Mouse (Mus musculus): ENCODE measurements around the gene Rad51d. TPM values are rescaled to one million over a fixed set of nuclear protein-coding genes. Genes with fewer than 3 reads are reported as not detected.
"Not testable (repeated sequence)": the region's sequence is repeated elsewhere in the genome, so short reads cannot be mapped to it uniquely, and the experiment has no call there.

Rad51d gene
- total RNA-seq, 2 experiments from 2014 or later: 12.5 to 13.2 TPM

- no peak for DNase-seq (ENCODE audit: low spot score in 2 of 2)
These were observed 29.7 kb downstream of the Rad51d start for GRCm38 (mm10) chr11:82860759-82861158.

GRCm38 (mm10) chr11:82857307-82857848 lies 33.0 kb downstream of the Rad51d start:
- no peak for DNase-seq (ENCODE audit: low spot score in 2 of 2)

GRCm38 (mm10) chr11:82856032-82856431 lies 34.4 kb downstream of the Rad51d start:
- DNase-seq (ENCODE audit: low spot score in 2 of 2): peak in 1 of 2 experiments; percentile 28

GRCm38 (mm10) chr11:82855327-82855973 lies 35.0 kb downstream of the Rad51d start:
- DNase-seq (ENCODE audit: low spot score in 2 of 2): no peak

- no peak for DNase-seq (ENCODE audit: low spot score in 2 of 2)
These were observed 36.3 kb downstream of the Rad51d start for GRCm38 (mm10) chr11:82854111-82854510.

- no peak for DNase-seq (ENCODE audit: low spot score in 2 of 2)
These were observed 37.5 kb downstream of the Rad51d start for GRCm38 (mm10) chr11:82852958-82853357.

GRCm38 (mm10) chr11:82852540-82852939 lies 37.9 kb downstream of the Rad51d start:
- no peak for DNase-seq (ENCODE audit: low spot score in 2 of 2)

- DNase-seq (ENCODE audit: low spot score in 2 of 2): no peak
These were observed 38.3 kb downstream of the Rad51d start for GRCm38 (mm10) chr11:82852115-82852514.

- DNase-seq (ENCODE audit: low spot score in 2 of 2): no peak
These were observed 40.2 kb downstream of the Rad51d start for GRCm38 (mm10) chr11:82850259-82850658.

GRCm38 (mm10) chr11:82847571-82848000 lies 42.8 kb downstream of the Rad51d start:
- DNase-seq (ENCODE audit: low spot score in 2 of 2): no peak

GRCm38 (mm10) chr11:82846938-82847337 lies 43.5 kb downstream of the Rad51d start:
- no peak for DNase-seq (ENCODE audit: low spot score in 2 of 2)

- no peak for DNase-seq (ENCODE audit: low spot score in 2 of 2)
These were observed 44.4 kb downstream of the Rad51d start for GRCm38 (mm10) chr11:82846079-82846436.

GRCm38 (mm10) chr11:82845415-82846078 lies 44.9 kb downstream of the Rad51d start:
- DNase-seq (ENCODE audit: low spot score in 2 of 2): peak in 1 of 2 experiments; percentile 20

- no peak for DNase-seq (ENCODE audit: low spot score in 2 of 2)
These were observed 45.5 kb downstream of the Rad51d start for GRCm38 (mm10) chr11:82844771-82845414.

GRCm38 (mm10) chr11:82838511-82838910 lies 51.9 kb downstream of the Rad51d start:
- DNase-seq (ENCODE audit: low spot score in 2 of 2): no peak

- no peak for DNase-seq (ENCODE audit: low spot score in 2 of 2)
These were observed 52.6 kb downstream of the Rad51d start for GRCm38 (mm10) chr11:82837848-82838247.

GRCm38 (mm10) chr11:82837192-82837591 lies 53.2 kb downstream of the Rad51d start:
- DNase-seq (ENCODE audit: low spot score in 2 of 2): no peak

- no peak for DNase-seq (ENCODE audit: low spot score in 2 of 2)
These were observed 54.6 kb downstream of the Rad51d start for GRCm38 (mm10) chr11:82835616-82836432.

GRCm38 (mm10) chr11:82834359-82834758 lies 56.1 kb downstream of the Rad51d start:
- DNase-seq (ENCODE audit: low spot score in 2 of 2): not testable (repeated sequence)

- DNase-seq (ENCODE audit: low spot score in 2 of 2): no peak
These were observed 56.5 kb downstream of the Rad51d start for GRCm38 (mm10) chr11:82833929-82834328.

- DNase-seq (ENCODE audit: low spot score in 2 of 2): not testable (repeated sequence)
These were observed 58.0 kb downstream of the Rad51d start for GRCm38 (mm10) chr11:82832402-82832801.

All from layer of hippocampus, postnatal 14 days (tissue).